Mouse (Mus musculus) small intestine, adult 2 months (tissue): Measurements from ENCODE around the gene Fam47e. TPM values are rescaled to one million over a fixed set of nuclear protein-coding genes. Genes with fewer than 3 reads are reported as not detected.

Source experiments
- H3K27ac ChIP-seq: fragments of 200-500 bp; 2 replicates; pipeline ENCODE4 v1.5.1; 2012; ENCODE audit warnings: low read depth, low read length, control low read depth, inconsistent platforms; ENCODE audit not compliant: insufficient read depth
- H3K27me3 ChIP-seq: fragments of 200-500 bp; 2 replicates; pipeline ENCODE4 v1.6.1; 2012; ENCODE audit warnings: mild to moderate bottlenecking, moderate library complexity, low read length, inconsistent platforms; ENCODE audit not compliant: control insufficient read depth, insufficient read depth
- H3K36me3 ChIP-seq: fragments of 200-500 bp; 2 replicates; pipeline ENCODE4 v1.6.1; 2012; ENCODE audit warnings: mild to moderate bottlenecking, low read length, control low read depth, inconsistent platforms; ENCODE audit not compliant: control insufficient read depth, insufficient read depth
- H3K4me1 ChIP-seq: fragments of 200-500 bp; 2 replicates; pipeline ENCODE4 v1.6.1; 2012; ENCODE audit warnings: low read length, inconsistent platforms, mixed read lengths; ENCODE audit not compliant: control insufficient read depth, insufficient read depth, insufficient read length
- H3K4me3 ChIP-seq: fragments of 200-500 bp; 2 replicates; pipeline ENCODE4 v1.5.1; 2012; ENCODE audit warnings: low read depth, mild to moderate bottlenecking, control low read depth, inconsistent platforms, low read length, moderate library complexity
- CTCF ChIP-seq: fragments of 200-500 bp; IDR thresholded peaks from 2 replicates; pipeline ENCODE4 v1.5.1; 2012; ENCODE audit warnings: low read depth, mild to moderate bottlenecking, control low read depth, inconsistent platforms, low read length, moderate library complexity, mixed read lengths; ENCODE audit not compliant: insufficient replicate concordance, insufficient read length; ENCODE audit errors: extremely low read depth
- POLR2A ChIP-seq: fragments of 200-500 bp; IDR thresholded peaks from 2 replicates; pipeline ENCODE4 v1.6.1; 2012; ENCODE audit warnings: low read depth, mild to moderate bottlenecking, control low read depth, inconsistent platforms, low read length, moderate library complexity
- WGBS: fragments of 180-500 bp; shearing (Covaris S2); methylation state at CpG from one replicate; pipeline ENCODE4 v1.1.7; 2018; 5-methylcytosine and 5-hydroxymethylcytosine counted together
- polyA plus RNA-seq: library from polyadenylated mRNA; depleted of rRNA; stranded (reverse); fragments of >200 nt; gene quantifications from 2 replicates; pipeline ENCODE4 v1.2.3, GENCODE M21; 2012

Fam47e gene
- polyA plus RNA-seq, 1 experiment: not detected

- H3K27me3 ChIP-seq: no peaks in the 10 kb centered on the region
- no peaks in the 10 kb centered on the region for H3K4me1 ChIP-seq
- TF ChIP-seq CTCF: no peak
- no peak for TF ChIP-seq POLR2A
- no peaks in the 10 kb centered on the region for H3K36me3 ChIP-seq
- H3K27ac ChIP-seq: no peak overlapping the region
- 90% methylated on average over 13 of the region's 13 CpGs for WGBS
- no peak overlapping the region for H3K4me3 ChIP-seq
These were observed 7.1 kb downstream of the Fam47e start for GRCm38 (mm10) chr5:92562002-92562401.

GRCm38 (mm10) chr5:92571232-92571631, 16.4 kb downstream of the Fam47e start:
- Histone ChIP-seq H3K27ac (no peak overlapping the region), H3K27me3 (no peaks in the 10 kb centered on the region), H3K36me3 (no peaks in the 10 kb centered on the region), H3K4me3 (no peak overlapping the region), H3K4me1 (peaks cover 3% of the 10 kb centered on the region; the same call in 1 of the 2 replicates)
- TF ChIP-seq CTCF: no peak
- TF ChIP-seq POLR2A: no peak
- WGBS: 48% methylated on average over 4 of the region's 4 CpGs

GRCm38 (mm10) chr5:92579559-92579958, 24.7 kb downstream of the Fam47e start:
- Histone ChIP-seq H3K27ac (no peak overlapping the region), H3K4me3 (no peak overlapping the region), H3K36me3 (no peaks in the 10 kb centered on the region), H3K27me3 (no peaks in the 10 kb centered on the region), H3K4me1 (no peaks in the 10 kb centered on the region)
- no peak for TF ChIP-seq CTCF
- TF ChIP-seq POLR2A: no peak
- 73% methylated on average over 14 of the region's 14 CpGs for WGBS

- H3K4me1 ChIP-seq: no peaks in the 10 kb centered on the region; the same call in 1 of the 2 replicates
- WGBS: 22% methylated on average over 10 of the region's 10 CpGs
- H3K36me3 ChIP-seq: no peaks in the 10 kb centered on the region
- H3K4me3 ChIP-seq: no peak overlapping the region
- no peak overlapping the region for H3K27ac ChIP-seq
- no peaks in the 10 kb centered on the region for H3K27me3 ChIP-seq
- TF ChIP-seq CTCF (no peak), POLR2A (no peak)
These were observed 31.1 kb downstream of the Fam47e start for GRCm38 (mm10) chr5:92585932-92586331.

GRCm38 (mm10) chr5:92595026-92595425, 40.2 kb downstream of the Fam47e start:
- no peaks in the 10 kb centered on the region for H3K4me1 ChIP-seq
- no peaks in the 10 kb centered on the region for H3K36me3 ChIP-seq
- TF ChIP-seq CTCF (no peak), POLR2A (no peak)
- WGBS: 90% methylated on average over 5 of the region's 5 CpGs
- no peak overlapping the region for H3K4me3 ChIP-seq
- no peaks in the 10 kb centered on the region for H3K27me3 ChIP-seq
- no peak overlapping the region for H3K27ac ChIP-seq

- no peak overlapping the region for H3K4me3 ChIP-seq
- 91% methylated on average over 8 of the region's 8 CpGs for WGBS
- no peaks in the 10 kb centered on the region for H3K27me3 ChIP-seq
- no peak overlapping the region for H3K27ac ChIP-seq
- TF ChIP-seq POLR2A (no peak), CTCF (no peak)
- no peaks in the 10 kb centered on the region for H3K4me1 ChIP-seq
- no peaks in the 10 kb centered on the region for H3K36me3 ChIP-seq
These were observed 42.0 kb downstream of the Fam47e start for GRCm38 (mm10) chr5:92596865-92597264.

GRCm38 (mm10) chr5:92599030-92599429, 44.2 kb downstream of the Fam47e start:
- Histone ChIP-seq H3K27ac (no peak overlapping the region), H3K36me3 (no peaks in the 10 kb centered on the region), H3K27me3 (peaks cover 5% of the 10 kb centered on the region; the same call in 1 of the 2 replicates), H3K4me3 (no peak overlapping the region), H3K4me1 (peaks cover 10% of the 10 kb centered on the region)
- 43% methylated on average over 10 of the region's 10 CpGs for WGBS
- TF ChIP-seq POLR2A (no peak), CTCF (no peak)
